Mouse (Mus musculus) lung, postnatal 0 days (tissue): ENCODE results near the gene Olfr549.

Source experiments
- CTCF ChIP-seq: IDR thresholded peaks from 2 replicates; pipeline ENCODE4 v1.5.1; 2016; ENCODE audit warnings: antibody characterized with exemption, mild to moderate bottlenecking
- EP300 ChIP-seq: IDR thresholded peaks from 2 replicates; pipeline ENCODE4 v1.6.1; 2016; ENCODE audit warnings: antibody characterized with exemption, mild to moderate bottlenecking, control low read depth

DNA sequence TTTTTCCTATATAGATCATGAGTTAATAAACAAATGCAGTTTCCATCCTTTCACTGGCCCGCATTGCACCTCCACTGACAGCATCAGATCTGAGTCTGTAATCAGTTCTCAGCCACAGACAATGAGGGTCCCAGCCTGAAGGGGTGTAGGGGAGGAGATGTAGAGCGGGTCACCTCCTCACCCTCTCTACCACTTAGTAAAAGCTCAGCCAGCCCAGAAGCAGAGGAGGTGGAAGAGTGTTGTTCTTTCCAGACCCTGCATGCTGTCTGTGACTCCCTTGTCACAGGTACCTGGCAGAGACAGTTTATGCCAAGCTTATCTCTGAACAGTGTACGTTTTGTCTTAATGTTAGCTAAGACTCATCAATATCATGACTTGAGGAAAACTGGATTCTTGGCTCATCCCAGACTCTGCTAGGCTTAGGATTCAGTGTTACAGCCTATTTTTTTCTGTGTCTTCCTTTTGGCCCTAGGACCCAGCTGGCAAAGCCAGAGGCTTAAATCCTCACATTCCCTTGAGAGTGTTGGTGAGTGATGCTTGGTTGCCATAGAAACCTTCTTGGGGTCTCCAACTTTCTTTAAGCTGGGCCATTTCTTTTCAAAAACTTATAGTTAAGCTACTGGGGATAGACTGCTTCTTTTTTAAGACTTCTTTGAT, 23.6 kb downstream of the Olfr549 start:
- TF ChIP-seq CTCF: no peak
- no peak for TF ChIP-seq EP300
